Mouse (Mus musculus) testis, adult 2 months (tissue): ENCODE data around the gene Tsc22d1.

Experiments used
- CTCF ChIP-seq: fragments of 200-500 bp; IDR thresholded peaks from 2 replicates; pipeline ENCODE4 v1.5.1; 2012; ENCODE audit warnings: low read depth, mild to moderate bottlenecking, inconsistent platforms, low read length, moderate library complexity; ENCODE audit not compliant: control insufficient read depth, insufficient read depth, insufficient replicate concordance
- POLR2A ChIP-seq: fragments of 200-500 bp; IDR thresholded peaks from 2 replicates; pipeline ENCODE4 v1.6.1; 2012; ENCODE audit warnings: low read depth, mild to moderate bottlenecking, inconsistent platforms, low read length, moderate library complexity; ENCODE audit not compliant: control insufficient read depth

DNA sequence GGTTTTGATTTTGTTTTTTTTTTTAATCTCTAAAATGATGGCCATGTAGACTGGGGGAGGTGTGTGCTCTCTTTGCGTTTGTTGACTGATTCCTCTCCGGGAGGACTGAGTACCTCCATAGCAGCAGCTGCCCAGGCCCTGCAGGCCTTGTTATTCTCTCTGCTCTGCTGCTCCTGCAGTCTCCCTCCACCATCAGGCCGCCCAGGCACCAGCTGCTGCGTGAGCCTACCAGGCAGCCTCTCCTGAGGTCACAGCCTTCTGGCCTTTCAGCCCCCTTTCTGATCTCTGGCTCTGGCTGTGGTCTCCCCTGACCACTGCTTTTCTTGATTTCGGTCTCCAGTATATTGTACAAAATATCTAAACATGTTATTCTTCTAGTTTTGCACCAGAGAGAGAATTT lies 85.3 kb downstream of the Tsc22d1 start:
- TF ChIP-seq POLR2A (no peak), CTCF (no peak)
